Mouse (Mus musculus) embryonic fibroblast, embryonic 13.5 days (primary cell): ENCODE data around the gene Btn1a1.
A peak's percentile ranks its signal among the peaks of the same experiment; 100 is the strongest.

Experiments
- CTCF ChIP-seq: IDR thresholded peaks from 2 replicates; pipeline ENCODE4 v1.5.1; 2011; ENCODE audit warnings: mild to moderate bottlenecking, control low read depth, low read length, moderate library complexity, borderline replicate concordance; ENCODE audit not compliant: insufficient read depth
- POLR2A ChIP-seq: IDR thresholded peaks from 2 replicates; pipeline ENCODE4 v1.6.1; 2011; ENCODE audit warnings: low read depth, mild to moderate bottlenecking, control low read depth, low read length, moderate library complexity

GRCm38 (mm10) chr13:23432562-23433201 lies 33.0 kb downstream of the Btn1a1 start:
- TF ChIP-seq POLR2A (peak; percentile 65), CTCF (peak; percentile 87)
